Mouse (Mus musculus): ENCODE measurements around the gene Socs3. TPM values are rescaled to one million over a fixed set of nuclear protein-coding genes. Genes with fewer than 3 reads are reported as not detected.

Gene Socs3
- 11.7 and 13.7 TPM in 2 replicates for polyA plus RNA-seq (2015; fragmentation: Nextera tagmentation; extraction: Ambion mirVana)

DNA sequence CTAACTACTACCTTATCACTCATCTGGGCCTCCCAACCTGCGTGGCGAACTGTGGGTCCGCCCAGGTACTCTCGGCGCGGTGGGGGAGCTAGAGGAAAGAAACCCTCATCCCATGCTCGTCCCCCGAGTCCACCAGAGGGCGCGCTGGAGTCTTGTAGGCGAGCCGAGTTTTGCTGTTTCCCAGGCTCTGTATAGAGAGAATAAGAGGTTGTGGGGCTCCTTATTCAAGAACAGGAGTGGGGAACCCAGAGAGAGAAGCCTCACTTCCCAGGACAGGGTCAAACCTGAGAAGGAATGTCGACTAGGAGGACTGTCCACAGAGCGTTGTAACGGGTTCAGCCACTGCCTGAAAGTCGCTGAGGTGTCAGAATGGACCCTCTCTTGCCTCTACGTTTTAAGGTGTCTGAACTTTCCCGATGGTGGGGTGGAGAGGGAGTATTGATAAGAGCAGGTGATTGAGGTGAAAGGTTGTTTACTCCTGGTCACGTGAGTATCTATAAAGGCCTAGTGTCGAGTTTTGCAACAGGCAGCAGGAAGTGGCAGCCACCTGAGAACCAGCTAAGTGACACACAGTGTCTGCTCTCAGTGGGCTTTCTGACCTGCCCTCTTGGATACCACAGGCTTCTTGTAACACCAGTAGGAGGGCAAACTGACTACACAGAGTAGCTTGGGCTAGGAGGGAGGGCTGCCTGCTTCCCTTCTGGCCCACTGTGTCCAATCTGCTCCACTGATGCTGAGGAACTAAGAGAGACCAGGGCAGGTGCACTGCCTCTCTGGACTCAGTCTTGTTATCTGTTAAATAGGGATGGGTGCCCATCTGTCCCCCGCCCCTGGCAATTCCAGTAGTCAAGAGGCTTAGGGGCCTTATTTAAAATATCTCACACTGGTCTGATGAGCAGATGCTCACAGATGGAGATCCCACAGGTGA is at the start of gene Socs3:
Socs3 (minus strand) TSS at position 103 of the 928 bp plus-strand sequence.
- Histone ChIP-seq H3K9ac (replicated peaks; ENCODE audit: low read depth, low read length) (peak within 1 kb of the TSS; percentile 80), H3K27me3 (replicated peaks; ENCODE audit: control insufficient read depth, insufficient read depth, low read length) (no peaks in the 10 kb centered on the region), H3K36me3 (ENCODE audit: control insufficient read depth, insufficient read depth) (no peaks in the 10 kb centered on the region), H3K27ac (ENCODE audit: low read length) (peak within 1 kb of the TSS; percentile 88), H3K9me3 (ENCODE audit: control insufficient read depth, low read length) (no peaks in the 10 kb centered on the region), H3K4me3 (replicated peaks; ENCODE audit: low read length) (peak within 1 kb of the TSS; percentile 79), H3K4me2 (ENCODE audit: low read length) (peak within 1 kb of the TSS; percentile 90), H3K4me1 (replicated peaks; ENCODE audit: control insufficient read depth, insufficient read depth, low read length) (peaks cover 38% of the 10 kb centered on the region)
- WGBS: 11% methylated on average over 21 of the region's 21 CpGs
- peak; percentile 51 for ATAC-seq

DNA sequence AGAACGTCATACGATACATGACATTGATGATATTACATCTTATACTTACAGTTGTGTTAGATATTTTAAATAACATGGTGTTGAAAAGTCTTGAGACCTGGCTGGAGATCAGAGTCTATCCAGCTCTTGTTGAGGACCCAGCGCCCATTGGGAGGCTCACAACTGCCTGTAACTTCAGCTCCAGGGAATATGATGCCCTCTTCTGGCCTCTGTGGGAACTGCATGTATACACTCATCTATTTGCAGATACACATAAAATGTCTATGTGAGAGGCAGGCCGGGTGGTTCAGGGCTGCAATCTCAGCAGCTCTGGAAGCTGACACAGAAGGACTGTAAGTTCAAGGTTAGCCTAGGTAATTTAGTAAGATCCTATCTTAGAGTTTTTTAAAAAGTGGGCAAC is 48.5 kb upstream of the Socs3 start:
- Histone ChIP-seq H3K4me2 (ENCODE audit: low read length) (no peak overlapping the region), H3K9ac (replicated peaks; ENCODE audit: low read depth, low read length) (no peak overlapping the region), H3K4me1 (replicated peaks; ENCODE audit: control insufficient read depth, insufficient read depth, low read length) (no peaks in the 10 kb centered on the region), H3K4me3 (replicated peaks; ENCODE audit: low read length) (no peak overlapping the region), H3K27ac (ENCODE audit: low read length) (no peak overlapping the region), H3K27me3 (replicated peaks; ENCODE audit: control insufficient read depth, insufficient read depth, low read length) (no peaks in the 10 kb centered on the region), H3K9me3 (ENCODE audit: control insufficient read depth, low read length) (no peaks in the 10 kb centered on the region), H3K36me3 (ENCODE audit: control insufficient read depth, insufficient read depth) (no peaks in the 10 kb centered on the region; the same call in 1 of the 2 replicates)
- 95% methylated on average over 4 of the region's 4 CpGs for WGBS
- ATAC-seq: no peak

DNA sequence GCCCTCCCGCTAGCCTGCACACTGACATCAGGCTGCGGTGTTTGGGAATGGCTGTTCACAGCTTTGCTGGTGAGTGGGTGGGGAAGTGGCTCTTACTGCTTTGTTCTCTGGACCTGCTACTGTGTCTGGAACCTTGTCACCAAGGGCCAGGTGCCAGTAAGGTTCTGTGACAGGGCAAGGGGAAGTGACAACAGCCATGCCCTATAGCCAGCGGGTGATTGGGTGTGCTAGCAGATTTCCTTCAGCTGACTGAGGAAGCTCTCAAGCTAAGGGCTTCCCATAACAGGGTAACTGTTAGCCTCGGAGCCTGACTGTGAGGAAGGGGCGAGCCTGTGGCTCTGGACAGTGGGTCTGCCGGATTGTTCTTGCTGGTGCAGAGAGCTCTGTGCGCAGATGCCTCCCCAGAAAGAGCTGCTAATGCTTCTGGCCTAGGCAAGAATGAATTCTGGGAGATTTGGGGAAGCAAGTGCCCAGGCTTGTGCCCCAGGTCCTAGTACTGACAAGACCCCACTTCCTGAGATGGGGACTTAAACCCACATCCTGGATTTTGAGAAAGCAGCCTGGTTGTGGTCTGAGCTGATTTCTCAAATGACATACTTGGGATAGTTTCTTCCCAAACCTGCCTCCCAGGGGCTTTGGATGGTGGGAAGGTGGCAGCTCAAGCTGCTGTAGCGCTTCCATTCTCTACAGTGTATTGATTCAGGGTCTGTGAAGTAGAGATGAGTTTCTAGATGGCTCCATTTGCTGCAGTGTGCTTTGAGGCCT is 45.7 kb upstream of the Socs3 start:
- H3K9ac ChIP-seq (replicated peaks; ENCODE audit: low read depth, low read length): no peak overlapping the region
- H3K4me1 ChIP-seq (replicated peaks; ENCODE audit: control insufficient read depth, insufficient read depth, low read length): no peaks in the 10 kb centered on the region
- no peaks in the 10 kb centered on the region for H3K9me3 ChIP-seq (ENCODE audit: control insufficient read depth, low read length)
- WGBS: 91% methylated on average over 8 of the region's 8 CpGs
- ATAC-seq: no peak
- H3K4me2 ChIP-seq (ENCODE audit: low read length): no peak overlapping the region
- H3K36me3 ChIP-seq (ENCODE audit: control insufficient read depth, insufficient read depth): no peaks in the 10 kb centered on the region; the same call in 1 of the 2 replicates
- no peaks in the 10 kb centered on the region for H3K27me3 ChIP-seq (replicated peaks; ENCODE audit: control insufficient read depth, insufficient read depth, low read length)
- H3K27ac ChIP-seq (ENCODE audit: low read length): no peak overlapping the region
- no peak overlapping the region for H3K4me3 ChIP-seq (replicated peaks; ENCODE audit: low read length)

DNA sequence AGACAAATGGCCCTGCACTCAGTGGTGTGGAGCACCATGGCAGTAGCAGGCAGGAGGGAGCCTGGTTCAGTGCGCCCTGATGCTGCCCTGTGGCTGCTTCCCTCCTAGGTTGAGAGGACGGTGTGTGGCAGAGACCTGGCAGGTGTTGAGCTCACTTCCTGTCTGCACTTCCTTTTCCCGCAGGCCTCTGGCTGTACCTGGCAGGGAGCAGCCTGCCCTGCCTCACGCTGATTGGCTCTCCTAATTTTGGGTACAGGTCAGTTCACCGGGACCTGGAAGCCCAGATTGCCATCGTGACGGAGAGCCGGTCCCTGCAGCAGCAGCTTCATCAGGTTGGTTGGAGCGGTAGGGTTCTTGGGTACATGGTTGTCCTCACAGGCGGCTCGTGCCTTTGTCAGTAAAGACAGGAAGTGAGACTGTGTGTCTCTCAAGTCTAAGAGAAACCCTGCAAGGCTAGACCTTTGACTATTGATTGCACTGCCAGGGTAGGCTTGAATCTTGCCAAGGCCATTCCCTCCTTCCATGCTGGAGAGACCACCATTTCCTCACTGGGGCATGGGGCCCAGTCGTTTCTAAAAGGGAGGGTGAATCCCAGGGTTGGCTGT is 44.6 kb upstream of the Socs3 start:
- 0 out of 2 replicates have a peak, but pooled peaks cover 4% of the 10 kb centered on the region for H3K4me1 ChIP-seq (replicated peaks; ENCODE audit: control insufficient read depth, insufficient read depth, low read length)
- WGBS: 85% methylated on average over 12 of the region's 12 CpGs
- no peaks in the 10 kb centered on the region; the same call in 1 of the 2 replicates for H3K36me3 ChIP-seq (ENCODE audit: control insufficient read depth, insufficient read depth)
- H3K4me3 ChIP-seq (replicated peaks; ENCODE audit: low read length): no peak overlapping the region
- no peaks in the 10 kb centered on the region for H3K27me3 ChIP-seq (replicated peaks; ENCODE audit: control insufficient read depth, insufficient read depth, low read length)
- no peak overlapping the region for H3K9ac ChIP-seq (replicated peaks; ENCODE audit: low read depth, low read length)
- no peak overlapping the region for H3K27ac ChIP-seq (ENCODE audit: low read length)
- H3K4me2 ChIP-seq (ENCODE audit: low read length): no peak overlapping the region
- no peaks in the 10 kb centered on the region for H3K9me3 ChIP-seq (ENCODE audit: control insufficient read depth, low read length)
- no peak for ATAC-seq

DNA sequence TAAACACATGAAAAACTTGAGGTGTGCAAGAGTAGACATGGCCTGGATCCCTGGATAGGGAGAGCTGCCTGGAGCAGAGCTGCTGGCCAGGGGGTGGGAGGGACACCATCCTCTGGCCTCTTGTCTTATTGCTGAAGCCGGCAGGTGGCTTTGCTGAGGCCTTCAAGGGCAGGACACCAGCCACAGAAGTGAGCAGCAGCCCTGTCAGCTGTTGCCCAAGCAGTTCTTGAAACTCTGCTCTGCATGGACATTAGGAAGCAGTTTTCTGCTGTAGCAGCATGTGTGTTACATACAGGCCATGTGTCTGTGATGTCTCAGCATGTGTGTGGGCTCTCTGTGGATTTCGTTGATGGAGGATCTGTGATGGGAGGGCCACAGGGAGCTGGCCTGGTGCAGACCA is 43.5 kb upstream of the Socs3 start:
- no peak overlapping the region for H3K27ac ChIP-seq (ENCODE audit: low read length)
- no peak overlapping the region for H3K9ac ChIP-seq (replicated peaks; ENCODE audit: low read depth, low read length)
- H3K4me1 ChIP-seq (replicated peaks; ENCODE audit: control insufficient read depth, insufficient read depth, low read length): 0 out of 2 replicates have a peak, but pooled peaks cover 6% of the 10 kb centered on the region
- ATAC-seq: no peak
- H3K4me3 ChIP-seq (replicated peaks; ENCODE audit: low read length): no peak overlapping the region
- no peaks in the 10 kb centered on the region for H3K27me3 ChIP-seq (replicated peaks; ENCODE audit: control insufficient read depth, insufficient read depth, low read length)
- H3K36me3 ChIP-seq (ENCODE audit: control insufficient read depth, insufficient read depth): no peaks in the 10 kb centered on the region; the same call in 1 of the 2 replicates
- H3K9me3 ChIP-seq (ENCODE audit: control insufficient read depth, low read length): no peaks in the 10 kb centered on the region
- 80% methylated on average over 2 of the region's 2 CpGs for WGBS
- no peak overlapping the region for H3K4me2 ChIP-seq (ENCODE audit: low read length)

DNA sequence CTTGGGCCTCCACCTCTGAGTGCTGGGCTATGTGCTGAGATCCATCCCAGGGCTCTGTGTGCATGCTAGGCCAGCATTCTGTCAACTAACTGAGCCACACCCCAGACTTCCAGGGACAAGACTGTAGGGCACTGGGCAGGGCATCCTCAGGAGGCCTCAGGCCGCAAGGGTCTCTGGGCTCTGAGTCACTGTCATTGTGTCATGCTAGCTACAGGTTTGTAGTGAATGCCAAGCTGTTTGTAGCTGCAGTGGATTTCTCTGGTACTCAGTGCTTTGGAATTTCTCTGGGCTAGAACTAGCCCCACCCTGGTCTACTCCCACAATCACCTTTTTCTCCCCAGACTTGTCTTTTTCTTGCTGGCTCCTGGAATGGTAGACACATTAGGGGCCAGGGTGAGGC is 42.7 kb upstream of the Socs3 start:
- Histone ChIP-seq H3K4me3 (replicated peaks; ENCODE audit: low read length) (no peak overlapping the region), H3K36me3 (ENCODE audit: control insufficient read depth, insufficient read depth) (no peaks in the 10 kb centered on the region; the same call in 1 of the 2 replicates), H3K4me1 (replicated peaks; ENCODE audit: control insufficient read depth, insufficient read depth, low read length) (0 out of 2 replicates have a peak, but pooled peaks cover 6% of the 10 kb centered on the region), H3K9ac (replicated peaks; ENCODE audit: low read depth, low read length) (no peak overlapping the region), H3K27me3 (replicated peaks; ENCODE audit: control insufficient read depth, insufficient read depth, low read length) (no peaks in the 10 kb centered on the region), H3K4me2 (ENCODE audit: low read length) (no peak overlapping the region), H3K27ac (ENCODE audit: low read length) (no peak overlapping the region), H3K9me3 (ENCODE audit: control insufficient read depth, low read length) (no peaks in the 10 kb centered on the region)
- no peak for ATAC-seq
- WGBS: 95% methylated on average over 1 of the region's 1 CpGs

DNA sequence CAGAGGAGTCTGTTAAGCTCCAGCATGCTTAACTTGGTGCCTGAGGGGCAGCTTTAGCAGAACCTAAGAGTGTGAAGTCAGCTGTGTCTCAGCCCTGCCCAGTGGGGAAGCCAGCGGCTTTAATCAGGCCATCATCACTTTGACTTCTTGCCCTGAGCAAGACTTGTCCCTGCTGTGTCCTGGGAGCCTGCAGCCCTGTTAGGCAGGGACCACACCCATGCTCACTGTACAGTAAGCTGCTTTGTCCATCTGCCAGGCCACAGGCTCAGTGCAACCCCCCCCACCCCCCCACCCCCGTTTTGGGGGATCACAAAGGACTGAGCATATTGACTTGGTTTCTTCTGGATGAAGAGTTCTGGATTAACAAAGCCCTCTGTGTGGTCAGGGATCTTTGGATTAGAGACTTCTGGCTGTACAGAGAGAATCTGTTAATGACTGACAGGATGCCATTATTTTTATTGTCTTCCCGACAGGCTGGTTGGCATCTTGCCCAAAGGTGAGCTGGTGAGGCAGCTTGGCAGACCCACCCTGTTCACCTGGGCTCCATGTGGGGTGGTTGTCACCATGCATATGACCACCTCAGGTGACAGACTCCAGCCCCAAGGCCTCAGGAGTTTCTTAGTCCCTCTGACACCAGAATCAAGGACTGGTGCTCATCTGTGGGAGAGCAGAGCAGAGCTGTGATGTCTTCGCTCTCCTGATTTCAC is 40.2 kb upstream of the Socs3 start:
- Histone ChIP-seq H3K4me1 (replicated peaks; ENCODE audit: control insufficient read depth, insufficient read depth, low read length) (0 out of 2 replicates have a peak, but pooled peaks cover 6% of the 10 kb centered on the region), H3K9ac (replicated peaks; ENCODE audit: low read depth, low read length) (no peak overlapping the region), H3K36me3 (ENCODE audit: control insufficient read depth, insufficient read depth) (peaks cover 9% of the 10 kb centered on the region), H3K4me2 (ENCODE audit: low read length) (no peak overlapping the region), H3K27ac (ENCODE audit: low read length) (no peak overlapping the region), H3K9me3 (ENCODE audit: control insufficient read depth, low read length) (no peaks in the 10 kb centered on the region), H3K27me3 (replicated peaks; ENCODE audit: control insufficient read depth, insufficient read depth, low read length) (no peaks in the 10 kb centered on the region), H3K4me3 (replicated peaks; ENCODE audit: low read length) (no peak overlapping the region)
- WGBS: 46% methylated on average over 4 of the region's 4 CpGs
- ATAC-seq: no peak

DNA sequence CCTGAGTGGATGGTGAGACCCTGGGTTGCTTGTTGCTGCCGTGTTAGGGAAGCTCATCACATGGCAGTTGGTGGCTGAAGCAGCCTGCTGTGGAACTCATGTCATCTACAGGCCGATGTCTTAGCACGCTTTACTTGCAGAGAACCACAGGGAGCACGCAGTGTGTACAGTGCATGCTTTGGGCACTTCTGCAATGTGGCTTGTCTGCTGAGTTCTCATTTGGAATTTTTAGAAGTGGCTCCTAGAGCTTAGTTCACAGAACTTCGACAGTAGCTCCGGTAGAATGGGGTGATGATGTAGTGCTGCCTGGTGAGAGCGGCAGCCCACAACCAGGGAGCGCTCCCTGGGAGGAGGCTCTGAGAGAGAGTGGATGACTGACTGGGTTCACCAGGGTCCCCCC is 39.0 kb upstream of the Socs3 start:
- Histone ChIP-seq H3K27ac (ENCODE audit: low read length) (no peak overlapping the region), H3K4me3 (replicated peaks; ENCODE audit: low read length) (no peak overlapping the region), H3K4me1 (replicated peaks; ENCODE audit: control insufficient read depth, insufficient read depth, low read length) (0 out of 2 replicates have a peak, but pooled peaks cover 6% of the 10 kb centered on the region), H3K4me2 (ENCODE audit: low read length) (no peak overlapping the region), H3K27me3 (replicated peaks; ENCODE audit: control insufficient read depth, insufficient read depth, low read length) (no peaks in the 10 kb centered on the region), H3K36me3 (ENCODE audit: control insufficient read depth, insufficient read depth) (peaks cover 15% of the 10 kb centered on the region), H3K9ac (replicated peaks; ENCODE audit: low read depth, low read length) (no peak overlapping the region), H3K9me3 (ENCODE audit: control insufficient read depth, low read length) (no peaks in the 10 kb centered on the region)
- 87% methylated on average over 8 of the region's 8 CpGs for WGBS
- no peak for ATAC-seq

All from forebrain, embryonic 16.5 days (tissue).